Mouse (Mus musculus): ENCODE data around the gene Atp13a3. TPM values are rescaled to one million over a fixed set of nuclear protein-coding genes. Genes with fewer than 3 reads are reported as not detected.

The Atp13a3 gene
- polyA plus RNA-seq, 1 experiment from 2014 or later = 10.5 TPM

DNA sequence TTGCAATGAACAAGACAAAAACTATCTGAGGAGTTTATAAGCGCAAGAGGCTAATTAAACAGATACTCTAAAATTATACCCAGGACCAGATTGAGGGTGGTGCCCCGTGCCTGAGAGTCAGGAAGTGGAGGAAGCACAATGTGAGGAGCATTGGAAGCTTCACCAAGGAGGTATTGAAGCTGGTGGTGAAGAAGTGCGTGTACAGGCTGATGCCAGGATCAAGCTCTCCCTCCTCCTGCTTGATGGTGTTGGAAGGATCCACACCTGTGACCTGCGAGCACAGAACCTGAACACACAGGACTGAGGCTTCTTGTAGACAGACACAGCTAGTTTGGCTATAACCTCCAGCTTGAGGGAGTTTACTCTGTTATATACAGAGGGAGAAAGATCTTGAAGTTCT, 99.7 kb downstream of the Atp13a3 start:
- Histone ChIP-seq H3K27me3 (ENCODE audit: poor library complexity, severe bottlenecking) (peaks cover 70% of the 10 kb centered on the region), H3K36me3 (replicated peaks) (no peaks in the 10 kb centered on the region)
- WGBS = 85% methylated on average over 4 of the region's 4 CpGs

DNA sequence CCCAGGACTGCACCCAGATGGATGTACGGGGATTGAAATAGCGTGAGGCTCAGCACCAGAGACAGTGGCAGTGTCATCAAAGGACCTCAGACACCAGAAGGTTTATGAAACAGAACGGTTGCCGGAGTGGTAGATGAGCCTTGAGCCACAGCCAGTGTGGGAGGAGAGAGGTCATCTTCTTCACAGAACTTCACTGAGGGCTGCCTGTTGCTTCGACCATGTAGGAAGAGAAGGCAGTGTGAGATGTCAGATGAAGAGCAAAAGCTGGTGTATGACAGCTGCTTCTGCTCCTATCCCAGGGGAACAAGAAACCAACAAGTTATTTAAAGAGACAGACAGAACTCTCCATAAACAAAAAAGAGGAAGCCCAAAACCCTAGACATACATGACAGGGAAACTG, 101.5 kb downstream of the Atp13a3 start:
- DNase-seq (ENCODE audit: extremely low spot score, low spot score) = peak; percentile 12
- no peaks in the 10 kb centered on the region for H3K36me3 ChIP-seq (replicated peaks)
- H3K4me1 ChIP-seq = peaks cover 14% of the 10 kb centered on the region
- H3K27ac ChIP-seq = no peak overlapping the region
- 83% methylated on average over 5 of the region's 5 CpGs for WGBS
- peaks cover 51% of the 10 kb centered on the region for H3K27me3 ChIP-seq (ENCODE audit: poor library complexity, severe bottlenecking)
- H3K9me3 ChIP-seq = no peaks in the 10 kb centered on the region
- no peak overlapping the region for H3K4me3 ChIP-seq

More for the DNA sequence above, 99.7 kb downstream of the Atp13a3 start:
- no peak for DNase-seq (ENCODE audit: extremely low spot score, low spot score)
- Histone ChIP-seq H3K4me1 (peaks cover 21% of the 10 kb centered on the region), H3K9me3 (no peaks in the 10 kb centered on the region), H3K4me3 (no peak overlapping the region), H3K27ac (no peak overlapping the region)

DNA sequence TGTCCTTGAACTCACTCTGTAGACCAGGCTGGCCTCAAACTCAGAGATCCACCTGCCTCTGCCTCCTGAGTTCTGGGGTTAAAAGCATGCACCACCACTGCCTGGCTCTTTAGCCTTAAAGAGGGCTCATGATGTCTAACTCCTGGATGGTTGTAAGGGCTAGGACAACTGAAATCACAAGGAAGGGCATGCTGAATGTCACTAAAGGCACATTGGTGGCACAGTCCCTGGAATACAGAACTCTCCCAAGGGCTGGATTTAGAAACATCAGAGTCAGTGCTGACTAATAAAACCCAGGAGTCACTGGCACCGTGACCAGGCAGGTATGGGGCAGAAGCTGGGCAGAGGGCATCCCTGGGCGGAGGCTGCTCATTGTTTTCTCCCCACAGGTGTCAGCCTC, 102.4 kb downstream of the Atp13a3 start:
- peak; percentile 12 for DNase-seq (ENCODE audit: extremely low spot score, low spot score)
- Histone ChIP-seq H3K9me3 (no peaks in the 10 kb centered on the region), H3K27ac (no peak overlapping the region), H3K27me3 (ENCODE audit: poor library complexity, severe bottlenecking) (peaks cover 43% of the 10 kb centered on the region), H3K36me3 (replicated peaks) (no peaks in the 10 kb centered on the region), H3K4me3 (no peak overlapping the region), H3K4me1 (peaks cover 5% of the 10 kb centered on the region)
- WGBS = 73% methylated on average over 2 of the region's 2 CpGs

DNA sequence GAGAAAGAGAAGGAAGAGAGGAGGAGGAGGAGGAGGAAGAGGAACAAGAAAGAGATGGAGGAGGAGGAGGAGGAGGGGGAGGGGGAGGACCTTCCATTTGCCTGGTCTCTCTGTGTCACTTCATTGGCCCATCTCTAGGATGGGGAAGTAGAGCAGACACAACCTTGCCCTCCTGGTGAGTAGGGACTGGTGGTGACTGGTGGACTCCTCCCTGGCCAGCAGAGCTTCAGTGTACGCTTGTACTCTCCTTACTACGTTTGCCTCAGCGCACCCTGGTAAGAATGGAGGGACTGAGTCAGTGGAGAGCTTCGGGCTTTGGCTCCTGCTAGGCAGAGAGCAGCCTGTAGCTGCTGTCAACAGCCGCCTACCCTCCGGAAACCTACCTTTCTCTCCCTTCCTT, 103.1 kb downstream of the Atp13a3 start:
- WGBS = 85% methylated on average over 6 of the region's 6 CpGs
- Histone ChIP-seq H3K4me1 (no peaks in the 10 kb centered on the region), H3K36me3 (replicated peaks) (no peaks in the 10 kb centered on the region), H3K9me3 (no peaks in the 10 kb centered on the region), H3K27ac (no peak overlapping the region), H3K4me3 (no peak overlapping the region), H3K27me3 (ENCODE audit: poor library complexity, severe bottlenecking) (peaks cover 36% of the 10 kb centered on the region)
- peak; percentile 13 for DNase-seq (ENCODE audit: extremely low spot score, low spot score)

DNA sequence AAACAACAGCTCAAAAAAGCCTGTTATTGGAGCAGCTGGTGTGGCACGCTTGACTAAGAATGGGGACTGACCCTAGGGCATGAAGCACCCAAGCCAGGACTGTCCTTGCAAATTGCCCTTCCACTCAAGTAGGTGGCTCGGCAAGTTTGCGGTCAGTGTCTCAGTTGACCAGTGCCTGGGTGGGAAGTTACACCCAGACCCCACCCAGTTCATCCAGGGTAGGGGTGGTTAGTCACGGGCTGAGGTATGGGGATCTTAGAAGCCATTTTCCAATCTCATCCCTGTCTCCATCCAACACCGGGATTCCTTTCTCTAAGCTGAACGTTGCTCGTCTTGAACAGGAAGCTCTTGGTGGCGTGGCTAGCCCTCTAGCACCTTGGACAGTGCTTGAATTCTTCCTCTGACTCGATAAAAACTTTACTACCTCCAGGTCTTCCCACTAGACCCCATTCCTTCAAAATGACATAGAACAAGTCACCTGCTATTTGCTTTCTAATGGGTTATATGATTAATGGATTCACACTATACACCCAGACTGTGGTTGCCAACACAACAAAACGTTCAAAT, 106.0 kb downstream of the Atp13a3 start:
- 69% methylated on average over 10 of the region's 10 CpGs for WGBS
- Histone ChIP-seq H3K4me1 (no peaks in the 10 kb centered on the region), H3K36me3 (replicated peaks) (no peaks in the 10 kb centered on the region), H3K27me3 (ENCODE audit: poor library complexity, severe bottlenecking) (peaks cover 14% of the 10 kb centered on the region), H3K9me3 (no peaks in the 10 kb centered on the region), H3K27ac (no peak overlapping the region), H3K4me3 (no peak overlapping the region)
- DNase-seq (ENCODE audit: extremely low spot score, low spot score) = no peak

DNA sequence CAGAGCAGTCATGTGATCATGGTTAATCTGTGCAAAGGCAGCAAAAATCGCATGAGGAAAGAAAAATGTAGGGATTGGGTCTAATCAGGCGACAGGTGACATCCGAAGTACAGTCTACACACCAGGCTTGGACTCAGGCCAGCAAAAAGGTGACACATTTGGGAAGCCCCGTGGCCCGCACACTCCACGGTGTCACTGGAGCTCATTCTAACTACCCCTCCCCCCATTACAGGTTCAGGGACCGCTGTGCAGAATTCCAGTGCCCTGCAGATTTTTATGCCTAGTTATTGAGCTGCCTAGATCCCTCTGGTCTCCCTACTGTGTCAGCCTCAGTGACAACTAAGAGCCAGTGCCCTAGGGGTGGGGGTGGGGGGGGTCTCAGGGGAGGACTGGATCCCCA, 108.3 kb downstream of the Atp13a3 start:
- 89% methylated on average over 7 of the region's 7 CpGs for WGBS
- no peak for DNase-seq (ENCODE audit: extremely low spot score, low spot score)
- Histone ChIP-seq H3K27me3 (ENCODE audit: poor library complexity, severe bottlenecking) (no peaks in the 10 kb centered on the region), H3K9me3 (no peaks in the 10 kb centered on the region), H3K4me3 (no peak overlapping the region), H3K4me1 (no peaks in the 10 kb centered on the region), H3K27ac (no peak overlapping the region), H3K36me3 (replicated peaks) (no peaks in the 10 kb centered on the region)

DNA sequence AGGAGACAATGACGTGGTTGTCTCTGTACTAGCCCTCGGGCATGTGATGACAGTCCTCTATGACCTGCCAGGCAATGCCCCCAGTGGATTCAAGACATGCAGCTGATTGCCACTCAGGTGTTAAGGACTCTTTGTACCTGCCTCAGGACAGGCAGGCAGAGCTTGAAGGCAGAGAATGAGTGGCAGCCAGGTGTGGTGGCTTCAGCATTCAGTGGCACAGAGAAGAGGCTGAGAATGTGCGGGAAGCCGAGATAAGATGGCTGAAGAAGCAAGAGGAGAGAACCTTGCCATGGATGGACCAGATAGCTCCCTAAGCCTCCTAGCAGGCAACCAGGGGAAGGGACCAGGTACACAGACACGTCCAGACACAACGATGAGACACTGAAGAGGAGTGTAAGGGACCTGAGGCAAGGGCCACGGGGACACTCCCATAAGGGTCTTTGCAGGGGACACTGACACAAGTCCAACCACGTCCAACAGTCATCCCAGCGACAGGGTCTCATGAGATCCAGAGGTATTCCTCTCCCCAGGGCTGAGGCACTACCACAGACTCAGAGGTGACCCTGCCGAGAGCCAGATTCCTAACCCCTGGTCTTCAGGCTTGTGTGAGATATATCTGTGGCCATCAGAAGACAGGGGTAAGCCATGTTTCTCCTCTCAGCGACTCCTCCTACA, 109.0 kb downstream of the Atp13a3 start:
- 90% methylated on average over 11 of the region's 11 CpGs for WGBS
- Histone ChIP-seq H3K27ac (no peak overlapping the region), H3K4me3 (no peak overlapping the region), H3K9me3 (no peaks in the 10 kb centered on the region), H3K4me1 (no peaks in the 10 kb centered on the region), H3K36me3 (replicated peaks) (no peaks in the 10 kb centered on the region), H3K27me3 (ENCODE audit: poor library complexity, severe bottlenecking) (no peaks in the 10 kb centered on the region)
- no peak for DNase-seq (ENCODE audit: extremely low spot score, low spot score)

DNA sequence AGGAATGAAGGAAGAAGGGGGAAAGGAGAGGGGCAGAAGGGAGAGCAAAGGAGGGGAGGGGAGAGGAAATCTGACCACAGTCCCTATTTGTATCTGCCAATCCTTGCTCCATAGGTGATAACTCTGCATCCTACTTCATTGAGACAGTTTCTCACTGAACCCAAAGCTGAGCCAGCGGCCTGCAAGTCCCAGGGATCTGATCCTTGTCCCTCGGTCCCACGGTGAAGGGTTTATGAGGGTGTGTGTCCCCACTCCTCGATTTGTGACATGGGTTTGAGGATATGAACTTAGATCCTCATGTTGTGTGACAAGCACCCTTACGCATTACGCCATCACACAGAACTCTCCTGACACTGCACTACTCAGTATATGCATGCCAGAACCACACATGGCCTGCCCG, 110.7 kb downstream of the Atp13a3 start:
- H3K4me1 ChIP-seq = peaks cover 6% of the 10 kb centered on the region
- no peak overlapping the region for H3K27ac ChIP-seq
- no peaks in the 10 kb centered on the region for H3K27me3 ChIP-seq (ENCODE audit: poor library complexity, severe bottlenecking)
- no peak overlapping the region for H3K4me3 ChIP-seq
- H3K36me3 ChIP-seq (replicated peaks) = no peaks in the 10 kb centered on the region
- H3K9me3 ChIP-seq = no peaks in the 10 kb centered on the region
- WGBS = 88% methylated on average over 7 of the region's 7 CpGs
- DNase-seq (ENCODE audit: extremely low spot score, low spot score) = no peak

DNA sequence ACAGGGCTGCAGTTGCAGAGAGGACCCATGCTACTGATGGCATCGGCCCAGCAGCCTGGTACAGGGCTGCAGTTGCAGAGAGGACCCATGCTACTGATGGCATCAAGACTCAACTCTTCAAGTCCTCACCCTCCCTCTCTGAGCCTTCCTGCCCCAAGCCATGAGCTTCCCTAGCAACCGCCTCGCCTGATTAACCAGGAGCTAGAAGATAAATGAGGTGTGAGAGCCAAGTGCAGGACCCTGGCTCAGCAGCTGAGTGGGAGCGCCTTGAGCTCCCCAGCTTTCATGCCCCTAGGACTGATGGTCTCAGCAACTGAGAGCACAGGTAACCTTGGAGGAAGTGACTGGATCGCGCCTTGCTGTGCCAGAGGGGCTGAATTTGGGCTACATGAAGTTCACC, 115.3 kb downstream of the Atp13a3 start:
- H3K9me3 ChIP-seq = no peaks in the 10 kb centered on the region
- H3K27me3 ChIP-seq (ENCODE audit: poor library complexity, severe bottlenecking) = peaks cover 31% of the 10 kb centered on the region
- DNase-seq (ENCODE audit: extremely low spot score, low spot score) = no peak
- H3K27ac ChIP-seq = no peak overlapping the region
- H3K4me1 ChIP-seq = peaks cover 13% of the 10 kb centered on the region
- 84% methylated on average over 6 of the region's 6 CpGs for WGBS
- H3K36me3 ChIP-seq (replicated peaks) = no peaks in the 10 kb centered on the region
- no peak overlapping the region for H3K4me3 ChIP-seq

DNA sequence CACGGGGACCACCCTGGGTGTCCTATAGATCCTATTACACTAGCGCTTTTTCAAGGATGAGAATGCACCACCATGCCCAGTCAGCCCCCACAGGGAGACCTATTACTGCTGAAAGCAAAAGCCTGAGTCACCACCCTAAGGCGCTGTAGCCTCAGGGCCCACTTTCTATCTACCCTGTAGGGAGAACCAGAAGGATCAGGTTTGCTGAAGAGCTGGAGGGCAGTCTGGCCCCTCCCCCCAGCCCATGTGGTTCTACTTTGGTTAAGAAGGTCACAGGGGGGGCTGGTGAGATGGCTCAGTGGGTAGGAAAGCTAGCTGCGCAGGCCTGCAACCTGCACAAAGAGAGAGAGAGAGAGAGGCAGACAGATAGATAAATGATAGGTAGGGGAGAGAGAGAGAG, 120.1 kb downstream of the Atp13a3 start:
- H3K4me1 ChIP-seq = peaks cover 49% of the 10 kb centered on the region
- 54% methylated on average over 4 of the region's 4 CpGs for WGBS
- H3K36me3 ChIP-seq (replicated peaks) = no peaks in the 10 kb centered on the region
- no peak overlapping the region for H3K4me3 ChIP-seq
- DNase-seq (ENCODE audit: extremely low spot score, low spot score) = no peak
- peaks cover 78% of the 10 kb centered on the region for H3K27me3 ChIP-seq (ENCODE audit: poor library complexity, severe bottlenecking)
- H3K27ac ChIP-seq = no peak overlapping the region; the same call in 1 of the 2 replicates
- H3K9me3 ChIP-seq = no peaks in the 10 kb centered on the region

DNA sequence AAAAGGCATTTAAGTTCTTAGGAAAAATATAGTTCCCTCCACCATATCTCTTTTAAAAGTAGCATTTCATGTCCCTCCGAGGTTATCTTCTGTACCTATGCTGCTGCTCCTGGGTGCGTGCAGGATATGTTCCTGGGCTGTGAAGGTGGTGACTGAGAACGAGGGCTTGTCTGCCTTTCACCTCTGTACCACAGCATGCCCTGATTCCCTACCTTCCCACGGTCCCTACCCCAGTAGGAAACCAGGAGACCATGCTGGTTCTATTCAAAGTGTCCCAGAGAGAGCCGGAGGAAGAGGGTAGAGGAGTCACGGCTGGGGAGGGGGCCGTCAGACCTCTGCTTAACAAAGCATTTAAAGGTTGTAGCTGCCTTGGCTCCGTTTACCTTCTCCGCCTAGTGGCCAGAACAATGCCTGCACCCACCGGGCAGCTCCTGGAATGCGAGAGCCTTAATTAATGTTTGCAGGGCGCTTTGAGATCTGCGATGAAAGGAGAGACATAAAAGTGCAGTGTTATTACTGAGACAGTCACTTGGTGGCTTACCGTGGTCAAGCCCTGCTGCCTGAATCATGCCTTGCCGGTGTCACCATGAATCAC, 121.9 kb downstream of the Atp13a3 start:
- Histone ChIP-seq H3K27ac (no peak overlapping the region), H3K4me3 (peak overlapping the region; percentile 39), H3K9me3 (no peaks in the 10 kb centered on the region), H3K36me3 (replicated peaks) (no peaks in the 10 kb centered on the region), H3K4me1 (peaks cover 50% of the 10 kb centered on the region), H3K27me3 (ENCODE audit: poor library complexity, severe bottlenecking) (peaks cover 92% of the 10 kb centered on the region)
- WGBS = 3% methylated on average over 15 of the region's 15 CpGs
- DNase-seq (ENCODE audit: extremely low spot score, low spot score) = peak; percentile 82

DNA sequence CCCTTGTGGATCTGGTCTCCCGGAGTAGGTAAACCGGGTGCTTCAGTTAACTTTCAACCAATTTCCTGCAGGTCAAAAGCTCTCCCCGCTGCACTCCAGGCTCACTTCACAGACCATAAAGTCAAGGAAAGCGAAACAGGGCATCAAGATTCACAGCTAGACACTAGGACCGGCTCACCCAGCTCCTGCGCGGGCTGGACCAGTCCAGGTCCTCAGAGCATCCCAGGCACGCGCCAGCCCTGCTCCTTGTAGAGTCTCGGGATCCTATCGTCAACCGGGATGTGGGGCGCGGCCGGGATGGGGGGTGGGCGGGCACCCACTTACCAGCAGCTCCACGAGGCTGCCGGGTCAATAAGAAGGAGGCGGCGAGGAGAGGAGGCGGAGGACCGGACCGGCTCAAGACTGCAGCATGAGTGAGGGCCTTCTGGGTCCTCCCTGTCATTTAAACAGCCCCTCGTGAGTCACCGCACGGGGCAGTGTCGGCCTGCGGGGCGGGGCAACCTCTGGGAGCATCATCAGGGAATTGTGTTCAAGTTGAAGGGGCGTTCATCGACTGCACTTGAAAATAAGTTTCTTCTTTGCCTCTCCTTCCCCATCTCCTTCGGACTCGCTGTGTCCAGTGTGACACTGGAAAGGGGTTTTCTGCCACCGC, 122.8 kb downstream of the Atp13a3 start, which contains the start of gene Lrrc15:
Gene Lrrc15 (minus strand): TSS at position 413 of the 652 bp plus-strand sequence.
- Histone ChIP-seq H3K4me1 (peaks cover 56% of the 10 kb centered on the region), H3K27ac (peak within 1 kb of the TSS; percentile 36; the same call in 1 of the 2 replicates), H3K9me3 (no peaks in the 10 kb centered on the region), H3K36me3 (replicated peaks) (no peaks in the 10 kb centered on the region), H3K4me3 (peak within 1 kb of the TSS; percentile 48), H3K27me3 (ENCODE audit: poor library complexity, severe bottlenecking) (peaks cover 84% of the 10 kb centered on the region)
- peak; percentile 53 for DNase-seq (ENCODE audit: extremely low spot score, low spot score)
- WGBS = 7% methylated on average over 34 of the region's 34 CpGs
